Mouse (Mus musculus): ENCODE measurements at regions not wholly inside any gene's neighbourhood (a gene's known extent, or its start where the extent isn't known, plus 50 kb on each side); places are given as distances from the start of the nearest gene placed in this dataset.
A peak's percentile ranks its signal among the peaks of the same experiment; 100 is the strongest.
"Not testable (repeated sequence)": the region's sequence is repeated elsewhere in the genome, so short reads cannot be mapped to it uniquely, and the experiment has no call there.

- no peak for DNase-seq (ENCODE audit: low read depth, low spot score)
These were observed 244.0 kb upstream of the Tusc1 start for GRCm38 (mm10) chr4:93579343-93579742.

- no peak for DNase-seq (ENCODE audit: low read depth, low spot score)
These were observed 232.4 kb upstream of the Tusc1 start for GRCm38 (mm10) chr4:93567487-93568259.

GRCm38 (mm10) chr4:93555787-93556760, 220.8 kb upstream of the Tusc1 start:
- DNase-seq (ENCODE audit: low read depth, low spot score): no peak

- DNase-seq (ENCODE audit: low read depth, low spot score): not testable (repeated sequence)
These were observed 219.9 kb upstream of the Tusc1 start for GRCm38 (mm10) chr4:93555181-93555580.

GRCm38 (mm10) chr4:93552489-93553160, 217.3 kb upstream of the Tusc1 start:
- no peak for DNase-seq (ENCODE audit: low read depth, low spot score)

GRCm38 (mm10) chr4:93551086-93551485, 215.8 kb upstream of the Tusc1 start:
- peak; percentile 41 for DNase-seq (ENCODE audit: low read depth, low spot score)

- no peak for DNase-seq (ENCODE audit: low read depth, low spot score)
These were observed 205.3 kb upstream of the Tusc1 start for GRCm38 (mm10) chr4:93540588-93540987.

- no peak for DNase-seq (ENCODE audit: low read depth, low spot score)
These were observed 192.1 kb upstream of the Tusc1 start for GRCm38 (mm10) chr4:93527382-93527781.

- peak; percentile 24 for DNase-seq (ENCODE audit: low read depth, low spot score)
These were observed 185.3 kb upstream of the Tusc1 start for GRCm38 (mm10) chr4:93520454-93521100.

GRCm38 (mm10) chr4:93518925-93519324, 183.6 kb upstream of the Tusc1 start:
- no peak for DNase-seq (ENCODE audit: low read depth, low spot score)

- DNase-seq (ENCODE audit: low read depth, low spot score): peak; percentile 64
These were observed 175.5 kb upstream of the Tusc1 start for GRCm38 (mm10) chr4:93510771-93511170.

- DNase-seq (ENCODE audit: low read depth, low spot score): peak; percentile 25
These were observed 161.6 kb upstream of the Tusc1 start for GRCm38 (mm10) chr4:93496871-93497270.

GRCm38 (mm10) chr4:93494319-93494718, 159.0 kb upstream of the Tusc1 start:
- DNase-seq (ENCODE audit: low read depth, low spot score): no peak

GRCm38 (mm10) chr4:93493905-93494304, 158.6 kb upstream of the Tusc1 start:
- no peak for DNase-seq (ENCODE audit: low read depth, low spot score)

GRCm38 (mm10) chr4:93493326-93493725, 158.0 kb upstream of the Tusc1 start:
- DNase-seq (ENCODE audit: low read depth, low spot score): no peak

GRCm38 (mm10) chr4:93488570-93488969, 153.3 kb upstream of the Tusc1 start:
- DNase-seq (ENCODE audit: low read depth, low spot score): no peak

GRCm38 (mm10) chr4:93486455-93486854, 151.1 kb upstream of the Tusc1 start:
- DNase-seq (ENCODE audit: low read depth, low spot score): no peak

GRCm38 (mm10) chr4:93481247-93481646, 145.9 kb upstream of the Tusc1 start:
- peak; percentile 41 for DNase-seq (ENCODE audit: low read depth, low spot score)

- DNase-seq (ENCODE audit: low read depth, low spot score): no peak
These were observed 142.0 kb upstream of the Tusc1 start for GRCm38 (mm10) chr4:93477189-93477767.

GRCm38 (mm10) chr4:93467998-93468397, 132.7 kb upstream of the Tusc1 start:
- no peak for DNase-seq (ENCODE audit: low read depth, low spot score)

- DNase-seq (ENCODE audit: low read depth, low spot score): no peak
These were observed 132.1 kb upstream of the Tusc1 start for GRCm38 (mm10) chr4:93467424-93467823.

All from A20 (cell line).